Mouse (Mus musculus) mammary gland, adult 2 months (tissue): ENCODE data around the gene Tsr2. TPM values are rescaled to one million over a fixed set of nuclear protein-coding genes. Genes with fewer than 3 reads are reported as not detected.

Source experiments
- polyA plus RNA-seq: library from polyadenylated mRNA; depleted of rRNA; stranded (reverse); fragments of >200 nt; gene quantifications from 2 replicates; pipeline ENCODE4 v1.2.3, GENCODE M21; 2012; ENCODE audit warnings: low replicate concordance; rRNA removed

Tsr2 gene
- 3.3 and 5.9 TPM in 2 replicates for polyA plus RNA-seq

GRCm38 (mm10) chrX:151096171-151097058 lies at the start of gene Tsr2:
Gene Tsr2, minus strand, starts transcription at chrX:151096543.

GRCm38 (mm10) chrX:151045850-151046249 lies 50.5 kb downstream of the Tsr2 start, which contains the start of gene Fgd1:
Gene Fgd1, plus strand, starts transcription at chrX:151046150.

Other genes starting within 250 kb of the Tsr2 start
- 6.3 and 11.7 TPM in 2 replicates for gene Gnl3l, start 79.2 kb downstream of the Tsr2 start, polyA plus RNA-seq
- 5.8 and 7.2 TPM in 2 replicates for gene Fgd1, start 50.4 kb downstream of the Tsr2 start, polyA plus RNA-seq
- 0.04 and 0.20 TPM in 2 replicates for gene Wnk3, start 101.5 kb upstream of the Tsr2 start, polyA plus RNA-seq
- gene Fam120c, start 247.6 kb upstream of the Tsr2 start, polyA plus RNA-seq: 5.0 and 5.2 TPM in 2 replicates